Mouse (Mus musculus): ENCODE measurements at regions not wholly inside any gene's neighbourhood (a gene's known extent, or its start where the extent isn't known, plus 50 kb on each side); places are given as distances from the start of the nearest gene placed in this dataset.
A peak's percentile ranks its signal among the peaks of the same experiment; 100 is the strongest.

GRCm38 (mm10) chr7:119291442-119291841, 107.0 kb upstream of the Gpr139 start:
- Histone ChIP-seq H3K4me1 (no peaks in the 10 kb centered on the region), H3K4me3 (replicated peaks) (no peak overlapping the region), H3K4me2 (no peak overlapping the region), H3K27ac (no peak overlapping the region), H3K9ac (no peak overlapping the region), H3K9me3 (no peaks in the 10 kb centered on the region), H3K36me3 (no peaks in the 10 kb centered on the region), H3K27me3 (replicated peaks) (no peaks in the 10 kb centered on the region)
- no peak for ATAC-seq (ENCODE audit: insufficient read depth, low FRiP score, low read depth)
- WGBS = 74% methylated on average over 2 of the region's 2 CpGs

GRCm38 (mm10) chr7:119285290-119285689, 100.9 kb upstream of the Gpr139 start:
- Histone ChIP-seq H3K9me3 (no peaks in the 10 kb centered on the region), H3K36me3 (no peaks in the 10 kb centered on the region), H3K4me3 (replicated peaks) (no peak overlapping the region), H3K4me1 (no peaks in the 10 kb centered on the region), H3K27me3 (replicated peaks) (no peaks in the 10 kb centered on the region), H3K9ac (no peak overlapping the region), H3K4me2 (no peak overlapping the region), H3K27ac (no peak overlapping the region)
- no peak for ATAC-seq (ENCODE audit: insufficient read depth, low FRiP score, low read depth)
- 86% methylated on average over 5 of the region's 5 CpGs for WGBS

- no peaks in the 10 kb centered on the region for H3K4me1 ChIP-seq
- no peaks in the 10 kb centered on the region for H3K9me3 ChIP-seq
- no peaks in the 10 kb centered on the region for H3K36me3 ChIP-seq
- peak; percentile 82; the same call in 1 of the 2 replicates for ATAC-seq (ENCODE audit: insufficient read depth, low FRiP score, low read depth)
- no peak overlapping the region for H3K4me2 ChIP-seq
- H3K9ac ChIP-seq = no peak overlapping the region
- no peaks in the 10 kb centered on the region for H3K27me3 ChIP-seq (replicated peaks)
- H3K27ac ChIP-seq = no peak overlapping the region
- 49% methylated on average over 3 of the region's 3 CpGs for WGBS
- H3K4me3 ChIP-seq (replicated peaks) = no peak overlapping the region
Observed at GRCm38 (mm10) chr7:119279896-119280661, 95.7 kb upstream of the Gpr139 start.

GRCm38 (mm10) chr7:119272621-119273020, 88.2 kb upstream of the Gpr139 start:
- no peaks in the 10 kb centered on the region for H3K9me3 ChIP-seq
- H3K4me1 ChIP-seq = no peaks in the 10 kb centered on the region
- no peaks in the 10 kb centered on the region for H3K36me3 ChIP-seq
- no peak for ATAC-seq (ENCODE audit: insufficient read depth, low FRiP score, low read depth)
- no peaks in the 10 kb centered on the region for H3K27me3 ChIP-seq (replicated peaks)
- H3K4me2 ChIP-seq = no peak overlapping the region
- no peak overlapping the region for H3K9ac ChIP-seq
- H3K4me3 ChIP-seq (replicated peaks) = no peak overlapping the region
- H3K27ac ChIP-seq = no peak overlapping the region
- 80% methylated on average over 3 of the region's 3 CpGs for WGBS

- Histone ChIP-seq H3K4me1 (no peaks in the 10 kb centered on the region), H3K36me3 (no peaks in the 10 kb centered on the region), H3K4me3 (replicated peaks) (no peak overlapping the region), H3K9me3 (no peaks in the 10 kb centered on the region), H3K27me3 (replicated peaks) (no peaks in the 10 kb centered on the region), H3K9ac (no peak overlapping the region), H3K4me2 (no peak overlapping the region), H3K27ac (no peak overlapping the region)
- 90% methylated on average over 1 of the region's 1 CpGs for WGBS
- ATAC-seq (ENCODE audit: insufficient read depth, low FRiP score, low read depth) = no peak
Observed at GRCm38 (mm10) chr7:119271427-119271826, 87.0 kb upstream of the Gpr139 start.

GRCm38 (mm10) chr7:119270826-119271420, 86.5 kb upstream of the Gpr139 start:
- no peak overlapping the region for H3K4me3 ChIP-seq (replicated peaks)
- H3K27ac ChIP-seq = no peak overlapping the region
- no peak overlapping the region for H3K4me2 ChIP-seq
- no peaks in the 10 kb centered on the region for H3K9me3 ChIP-seq
- no peak overlapping the region for H3K9ac ChIP-seq
- no peaks in the 10 kb centered on the region for H3K27me3 ChIP-seq (replicated peaks)
- H3K4me1 ChIP-seq = no peaks in the 10 kb centered on the region
- peak; percentile 65; the same call in 1 of the 2 replicates for ATAC-seq (ENCODE audit: insufficient read depth, low FRiP score, low read depth)
- no peaks in the 10 kb centered on the region for H3K36me3 ChIP-seq
- WGBS = 69% methylated on average over 8 of the region's 8 CpGs

- H3K27ac ChIP-seq = no peak overlapping the region
- no peak overlapping the region for H3K4me2 ChIP-seq
- no peaks in the 10 kb centered on the region for H3K36me3 ChIP-seq
- 72% methylated on average over 3 of the region's 3 CpGs for WGBS
- no peaks in the 10 kb centered on the region for H3K27me3 ChIP-seq (replicated peaks)
- H3K4me3 ChIP-seq (replicated peaks) = no peak overlapping the region
- no peak for ATAC-seq (ENCODE audit: insufficient read depth, low FRiP score, low read depth)
- H3K9ac ChIP-seq = no peak overlapping the region
- no peaks in the 10 kb centered on the region for H3K9me3 ChIP-seq
- H3K4me1 ChIP-seq = no peaks in the 10 kb centered on the region
Observed at GRCm38 (mm10) chr7:119258222-119258621, 73.8 kb upstream of the Gpr139 start.

GRCm38 (mm10) chr7:119256916-119257315, 72.5 kb upstream of the Gpr139 start:
- 82% methylated on average over 3 of the region's 3 CpGs for WGBS
- no peaks in the 10 kb centered on the region for H3K27me3 ChIP-seq (replicated peaks)
- ATAC-seq (ENCODE audit: insufficient read depth, low FRiP score, low read depth) = no peak
- no peak overlapping the region for H3K9ac ChIP-seq
- no peaks in the 10 kb centered on the region for H3K9me3 ChIP-seq
- H3K4me2 ChIP-seq = no peak overlapping the region
- no peak overlapping the region for H3K27ac ChIP-seq
- H3K4me3 ChIP-seq (replicated peaks) = no peak overlapping the region
- no peaks in the 10 kb centered on the region for H3K36me3 ChIP-seq
- H3K4me1 ChIP-seq = no peaks in the 10 kb centered on the region

GRCm38 (mm10) chr7:119252742-119253141, 68.3 kb upstream of the Gpr139 start:
- Histone ChIP-seq H3K27me3 (replicated peaks) (no peaks in the 10 kb centered on the region), H3K9ac (no peak overlapping the region), H3K9me3 (no peaks in the 10 kb centered on the region), H3K27ac (no peak overlapping the region), H3K4me1 (no peaks in the 10 kb centered on the region), H3K4me3 (replicated peaks) (no peak overlapping the region), H3K4me2 (no peak overlapping the region), H3K36me3 (no peaks in the 10 kb centered on the region)
- WGBS = 61% methylated on average over 2 of the region's 2 CpGs
- no peak for ATAC-seq (ENCODE audit: insufficient read depth, low FRiP score, low read depth)

GRCm38 (mm10) chr7:119251679-119252078, 67.3 kb upstream of the Gpr139 start:
- Histone ChIP-seq H3K9ac (no peak overlapping the region), H3K4me2 (no peak overlapping the region), H3K4me3 (replicated peaks) (no peak overlapping the region), H3K9me3 (no peaks in the 10 kb centered on the region), H3K36me3 (no peaks in the 10 kb centered on the region), H3K4me1 (no peaks in the 10 kb centered on the region), H3K27ac (no peak overlapping the region), H3K27me3 (replicated peaks) (no peaks in the 10 kb centered on the region)
- ATAC-seq (ENCODE audit: insufficient read depth, low FRiP score, low read depth) = no peak
- 75% methylated on average over 1 of the region's 1 CpGs for WGBS

- 86% methylated on average over 3 of the region's 3 CpGs for WGBS
- Histone ChIP-seq H3K9ac (no peak overlapping the region), H3K36me3 (no peaks in the 10 kb centered on the region), H3K9me3 (no peaks in the 10 kb centered on the region), H3K4me1 (no peaks in the 10 kb centered on the region), H3K27me3 (replicated peaks) (no peaks in the 10 kb centered on the region), H3K4me2 (no peak overlapping the region), H3K27ac (no peak overlapping the region), H3K4me3 (replicated peaks) (no peak overlapping the region)
- ATAC-seq (ENCODE audit: insufficient read depth, low FRiP score, low read depth) = no peak
Observed at GRCm38 (mm10) chr7:119250381-119250780, 66.0 kb upstream of the Gpr139 start.

- H3K9me3 ChIP-seq = no peaks in the 10 kb centered on the region
- H3K4me3 ChIP-seq (replicated peaks) = no peak overlapping the region
- no peak overlapping the region for H3K4me2 ChIP-seq
- H3K4me1 ChIP-seq = no peaks in the 10 kb centered on the region
- no peak overlapping the region for H3K9ac ChIP-seq
- no peak for ATAC-seq (ENCODE audit: insufficient read depth, low FRiP score, low read depth)
- H3K27ac ChIP-seq = no peak overlapping the region
- H3K36me3 ChIP-seq = no peaks in the 10 kb centered on the region
- WGBS = 65% methylated on average over 5 of the region's 5 CpGs
- H3K27me3 ChIP-seq (replicated peaks) = no peaks in the 10 kb centered on the region
Observed at GRCm38 (mm10) chr7:119244785-119245184, 60.4 kb upstream of the Gpr139 start.
